Mouse (Mus musculus): ENCODE data around the gene Gm8356.
"Not testable (repeated sequence)": the region's sequence is repeated elsewhere in the genome, so short reads cannot be mapped to it uniquely, and the experiment has no call there.

Gm8356 gene

DNA sequence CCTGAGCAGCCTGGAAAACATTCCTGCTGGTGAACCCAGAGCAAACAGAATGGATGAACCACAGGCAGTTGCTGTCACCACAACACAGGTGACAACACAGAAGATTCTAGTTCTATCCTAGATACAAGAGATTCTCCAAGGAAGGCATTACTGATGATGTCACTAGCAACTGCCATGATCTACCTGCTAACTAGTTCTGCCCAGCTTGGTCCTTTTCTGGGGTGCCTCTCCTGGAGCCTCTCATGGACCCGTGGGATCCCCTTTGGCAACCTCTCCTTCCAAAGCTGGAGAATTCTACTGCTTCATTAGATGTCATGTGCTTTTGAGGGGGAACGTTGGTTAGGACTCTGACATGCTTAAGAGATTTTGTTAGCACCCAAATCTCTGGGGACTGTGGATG, at the start of gene Gm8356:
Gm8356 (minus strand) TSS at position 101 of the 400 bp plus-strand sequence.
- DNase-seq (ENCODE audit: low spot score) = not testable (repeated sequence)

DNA sequence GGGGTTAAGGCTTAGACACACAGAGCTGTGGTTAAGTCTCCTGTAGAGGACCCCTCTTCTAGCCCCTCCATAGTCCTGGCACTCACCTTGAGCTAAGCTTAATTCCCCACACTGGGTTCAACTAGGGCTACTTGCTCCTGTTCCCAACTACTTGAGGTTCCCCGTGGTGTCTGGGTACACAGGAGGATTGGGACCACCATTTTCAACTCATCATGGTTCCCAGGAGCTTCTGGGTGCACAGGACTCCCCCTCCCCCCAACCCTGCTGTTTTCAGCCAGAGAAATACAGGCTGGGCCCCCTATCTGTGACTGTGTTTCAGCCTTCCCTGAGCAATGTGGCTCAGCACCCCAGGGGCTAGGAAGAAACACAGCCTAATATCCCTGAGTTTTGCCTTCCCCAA, 50.8 kb downstream of the Gm8356 start:
- DNase-seq (ENCODE audit: low spot score) = not testable (repeated sequence)

DNA sequence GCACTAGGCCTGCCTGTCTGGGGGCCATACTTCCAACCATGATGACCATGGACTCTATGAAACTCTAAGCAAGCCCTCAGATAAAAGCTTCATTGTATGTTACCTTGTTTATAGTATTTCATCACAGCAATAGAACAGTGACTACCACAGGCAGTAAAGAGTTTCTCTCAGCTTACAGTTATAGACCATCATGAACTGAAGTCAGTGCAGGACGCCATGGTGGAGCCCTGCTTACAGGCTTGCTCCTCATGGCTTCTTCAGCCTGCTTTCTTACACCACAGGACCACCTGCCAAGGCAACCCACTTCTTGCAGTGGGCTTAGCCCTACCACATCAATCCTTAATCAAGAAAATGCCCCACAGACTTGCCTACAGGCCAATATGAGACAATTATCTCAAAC, 51.5 kb downstream of the Gm8356 start:
- DNase-seq (ENCODE audit: low spot score) = not testable (repeated sequence)

DNA sequence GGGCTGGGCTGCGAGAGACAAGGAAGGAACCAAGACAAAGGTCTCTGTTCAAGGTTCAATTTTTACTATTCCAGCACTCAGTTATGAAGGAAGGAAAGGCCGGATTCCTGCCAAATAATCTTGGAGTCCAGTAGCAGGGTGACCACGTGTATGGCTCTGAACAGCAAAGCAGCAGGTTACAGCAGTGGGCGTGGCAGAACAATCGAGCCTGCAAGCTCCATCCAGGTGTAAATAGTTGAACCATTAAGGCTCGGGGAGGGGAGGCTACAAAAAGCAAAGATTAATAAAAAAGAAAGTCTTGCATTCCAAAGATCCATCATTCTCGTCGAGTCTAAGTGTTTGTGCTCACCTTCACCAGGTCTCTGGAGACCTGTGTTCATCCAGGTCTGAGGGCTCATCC, 55.0 kb downstream of the Gm8356 start:
- not testable (repeated sequence) for DNase-seq (ENCODE audit: low spot score)
